In genomic region chr5:59756229-59756628, GRCm38 (mm10) we compare ENCODE assay signal across 17 mouse cellular contexts.
"Had no signal": no experiment of that assay in that cellular context is flagged by ENCODE, and none has a peak within 500 bp of the region (broad histone marks: within the 10 kb centered on the region; RNA-seq: fewer than 3 reads in every experiment).

No protein-coding gene starts in this region.

- ATAC-seq: liver, postnatal 0 days; lung, postnatal 0 days; midbrain, embryonic 16.5 days had no signal

- H3K27ac ChIP-seq: kidney, postnatal 0 days; liver, embryonic 14.5 days; macrophage; midbrain, embryonic 12.5 days; neural tube, embryonic 13.5 days; stomach, embryonic 15.5 days had no signal

- DNase-seq: kidney, postnatal 25 days; liver, postnatal 0 days; lung, embryonic 14.5 days; retina, postnatal 1 day; right cerebral cortex, postnatal 25 days; spleen, adult 18-20 months; thymus, adult 18-20 months; thymus, postnatal 36 days had no signal

- H3K4me1 ChIP-seq: midbrain, embryonic 12.5 days; neural tube, embryonic 13.5 days; stomach, embryonic 15.5 days had no signal

- H3K36me3 ChIP-seq: midbrain, embryonic 12.5 days; neural tube, embryonic 13.5 days; stomach, embryonic 15.5 days had no signal

- H3K4me2 ChIP-seq: lung, embryonic 14.5 days; midbrain, embryonic 12.5 days; neural tube, embryonic 13.5 days; stomach, embryonic 15.5 days had no signal

- H3K4me3 ChIP-seq: midbrain, embryonic 12.5 days; myocyte; neural tube, embryonic 13.5 days; stomach, embryonic 15.5 days had no signal

- H3K27me3 ChIP-seq: midbrain, embryonic 12.5 days; neural tube, embryonic 13.5 days; stomach, embryonic 15.5 days had no signal

- H3K9ac ChIP-seq: liver, embryonic 14.5 days; liver, postnatal 0 days; lung, embryonic 14.5 days; midbrain, embryonic 12.5 days; neural tube, embryonic 13.5 days; stomach, embryonic 15.5 days had no signal

- H3K9me3 ChIP-seq: midbrain, embryonic 12.5 days; neural tube, embryonic 13.5 days; stomach, embryonic 15.5 days had no signal
